Mouse (Mus musculus): ENCODE measurements around the gene Zmynd12.

Gene Zmynd12

DNA sequence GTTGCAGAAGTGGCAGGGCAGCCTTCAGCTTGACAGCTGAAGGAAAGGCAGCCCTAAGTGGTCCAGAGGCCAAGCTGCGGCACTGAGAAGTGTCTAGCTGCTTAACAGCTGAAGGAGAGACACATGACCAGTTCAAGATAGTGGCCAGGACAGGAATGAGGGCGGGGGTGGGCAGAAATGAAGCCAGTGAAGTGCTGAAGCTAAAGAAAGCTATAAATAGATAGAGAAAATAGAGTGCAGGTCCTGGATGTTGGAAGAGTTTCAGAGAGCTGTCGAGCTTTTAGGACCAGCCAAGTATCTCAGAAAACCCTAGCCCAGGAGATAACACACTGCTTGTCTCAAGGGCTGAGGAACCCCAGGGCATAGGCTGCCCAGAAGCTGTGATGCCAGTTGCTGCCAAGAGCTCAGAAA is 90.1 kb downstream of the Zmynd12 start:
- DNase-seq (ENCODE audit: low spot score in 2 of 2): no peak
